Mouse (Mus musculus) hindbrain, embryonic 12.5 days (tissue): ENCODE results near the gene Prol1. TPM values are rescaled to one million over a fixed set of nuclear protein-coding genes. Genes with fewer than 3 reads are reported as not detected.
"Not testable (repeated sequence)": the region's sequence is repeated elsewhere in the genome, so short reads cannot be mapped to it uniquely, and the experiment has no call there.

Experiments
- ATAC-seq: fragments of 200-750 bp; cut with Nextera tagmentation; 2 replicates; pipeline ENCODE4 v1.8.0; 2017; ENCODE audit warnings: moderate TSS enrichment; ENCODE audit not compliant: low FRiP score
- H3K27ac ChIP-seq: fragments of 300-500 bp; sonication (generic); 2 replicates; pipeline ENCODE4 v1.5.1; 2016; ENCODE audit warnings: mild to moderate bottlenecking
- H3K27me3 ChIP-seq: fragments of 300-500 bp; sonication (generic); 2 replicates; pipeline ENCODE4 v1.6.1; 2016; ENCODE audit warnings: mild to moderate bottlenecking
- H3K36me3 ChIP-seq: fragments of 300-500 bp; sonication (generic); 2 replicates; pipeline ENCODE4 v1.6.1; 2016; ENCODE audit warnings: mild to moderate bottlenecking
- H3K4me1 ChIP-seq: fragments of 300-500 bp; sonication (generic); 2 replicates; pipeline ENCODE4 v1.6.1; 2016
- H3K4me2 ChIP-seq: fragments of 300-500 bp; sonication (generic); replicated peaks from 2 replicates; pipeline ENCODE4 v1.6.1; 2016; ENCODE audit warnings: mild to moderate bottlenecking
- H3K4me3 ChIP-seq: fragments of 300-500 bp; sonication (generic); 2 replicates; pipeline ENCODE4 v1.5.1; 2016; ENCODE audit warnings: mild to moderate bottlenecking
- H3K9ac ChIP-seq: fragments of 300-500 bp; sonication (generic); 2 replicates; pipeline ENCODE4 v1.6.1; 2016; ENCODE audit warnings: mild to moderate bottlenecking, moderate library complexity
- H3K9me3 ChIP-seq: fragments of 300-500 bp; sonication (generic); replicated peaks from 2 replicates; pipeline ENCODE4 v1.6.1; 2016; ENCODE audit warnings: mild to moderate bottlenecking
- WGBS: fragments of 180-500 bp; shearing (Covaris S2); methylation state at CpG from one replicate; pipeline ENCODE4 v1.1.7; 2016; 5-methylcytosine and 5-hydroxymethylcytosine counted together
- polyA plus RNA-seq: library from polyadenylated mRNA; unstranded; fragments of >200 nt; fragmentation: Nextera tagmentation; extraction: Ambion mirVana; gene quantifications from 2 replicates; pipeline ENCODE4 v1.2.1, GENCODE M21; 2016

The Prol1 gene
- polyA plus RNA-seq, result not detected in 2 replicates

- Histone ChIP-seq H3K9me3 (no peaks in the 10 kb centered on the region), H3K4me3 (no peak within 1 kb of the TSS), H3K27ac (no peak within 1 kb of the TSS), H3K9ac (no peak within 1 kb of the TSS), H3K36me3 (no peaks in the 10 kb centered on the region), H3K27me3 (no peaks in the 10 kb centered on the region), H3K4me2 (no peak within 1 kb of the TSS), H3K4me1 (no peaks in the 10 kb centered on the region)
- no peak for ATAC-seq
- 94% methylated on average over 1 of the region's 1 CpGs for WGBS
Measured at GRCm38 (mm10) chr5:88317012-88317411, at the start of gene Prol1. Gene Prol1 (plus strand): TSS chr5:88317312.

DNA sequence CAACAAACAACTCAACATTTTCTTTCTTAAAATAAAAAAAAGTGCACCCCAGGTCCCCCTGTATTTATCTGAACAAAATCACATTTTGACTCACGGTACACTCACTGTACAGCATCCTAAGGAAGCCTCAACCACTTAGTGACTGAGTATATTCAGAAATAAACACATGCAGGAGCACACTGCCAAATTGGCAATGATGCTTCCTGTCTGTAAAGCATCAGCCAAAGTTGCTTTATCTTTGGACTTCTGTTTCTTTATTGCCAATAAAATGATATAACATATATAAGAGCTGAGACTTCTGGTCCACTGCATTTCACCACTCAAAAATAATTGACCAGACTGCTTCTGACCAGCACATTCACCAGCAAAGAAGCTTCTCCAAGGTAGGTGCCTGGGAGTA is 48.5 kb upstream of the Prol1 start, which contains the start of gene Gm7714:
Gene Gm7714 (plus strand): TSS at position 301 of the 400 bp plus-strand sequence.
- 88% methylated on average over 1 of the region's 1 CpGs for WGBS
- Histone ChIP-seq H3K4me3 (no peak within 1 kb of the TSS), H3K27ac (no peak within 1 kb of the TSS), H3K4me2 (no peak within 1 kb of the TSS), H3K36me3 (no peaks in the 10 kb centered on the region), H3K9me3 (no peaks in the 10 kb centered on the region), H3K9ac (no peak within 1 kb of the TSS), H3K4me1 (no peaks in the 10 kb centered on the region), H3K27me3 (no peaks in the 10 kb centered on the region)
- no peak for ATAC-seq

GRCm38 (mm10) chr5:88311307-88311706 is 5.8 kb upstream of the Prol1 start:
- ATAC-seq, result not testable (repeated sequence)

GRCm38 (mm10) chr5:88348533-88348932 is 31.4 kb downstream of the Prol1 start:
- ATAC-seq, H3K4me2 ChIP-seq, H3K4me3 ChIP-seq, H3K4me1 ChIP-seq, H3K27me3 ChIP-seq, H3K36me3 ChIP-seq, H3K9ac ChIP-seq, H3K27ac ChIP-seq, H3K9me3 ChIP-seq: not testable (repeated sequence)
- 57% methylated on average over 2 of the region's 2 CpGs for WGBS

More at GRCm38 (mm10) chr5:88311307-88311706, 5.8 kb upstream of the Prol1 start:
- H3K4me3 ChIP-seq, H3K9ac ChIP-seq, H3K36me3 ChIP-seq, H3K4me1 ChIP-seq, H3K27me3 ChIP-seq, H3K27ac ChIP-seq, H3K9me3 ChIP-seq, H3K4me2 ChIP-seq: not testable (repeated sequence)
- 50% methylated on average over 3 of the region's 3 CpGs for WGBS

- H3K36me3 ChIP-seq, result no peaks in the 10 kb centered on the region
- H3K4me3 ChIP-seq, result no peak overlapping the region
- H3K9ac ChIP-seq, result no peak overlapping the region
- no peak for ATAC-seq
- H3K27ac ChIP-seq, result no peak overlapping the region
- no peaks in the 10 kb centered on the region for H3K9me3 ChIP-seq
- H3K4me1 ChIP-seq, result no peaks in the 10 kb centered on the region
- no peak overlapping the region for H3K4me2 ChIP-seq
- no peaks in the 10 kb centered on the region for H3K27me3 ChIP-seq
- WGBS, result 6% methylated on average over 5 of the region's 5 CpGs
Measured at GRCm38 (mm10) chr5:88364768-88365167, 47.7 kb downstream of the Prol1 start.

DNA sequence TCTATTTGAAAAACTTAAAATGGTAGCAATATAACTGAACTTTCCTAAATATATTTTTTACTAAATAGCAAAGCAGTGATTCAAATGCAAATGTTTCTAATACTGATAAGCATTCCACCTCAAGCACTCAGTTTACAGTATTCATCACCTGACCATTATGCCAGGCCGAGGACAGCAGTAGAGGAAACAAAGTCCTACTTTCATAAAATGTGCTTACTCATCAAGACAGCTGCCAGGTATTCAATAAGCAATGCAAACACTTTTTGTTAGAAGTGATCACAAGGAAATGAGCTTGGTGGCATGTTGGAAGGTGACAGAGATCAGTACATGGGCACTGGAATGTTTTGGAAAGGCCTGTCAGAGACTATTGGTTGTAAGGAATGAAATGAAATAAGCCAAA is 49.8 kb downstream of the Prol1 start:
- Histone ChIP-seq H3K27ac (no peak overlapping the region), H3K27me3 (no peaks in the 10 kb centered on the region), H3K4me3 (no peak overlapping the region), H3K4me1 (no peaks in the 10 kb centered on the region), H3K9ac (no peak overlapping the region), H3K4me2 (no peak overlapping the region), H3K9me3 (no peaks in the 10 kb centered on the region), H3K36me3 (no peaks in the 10 kb centered on the region)
- ATAC-seq, result no peak
- WGBS, result 80% methylated on average over 1 of the region's 1 CpGs

DNA sequence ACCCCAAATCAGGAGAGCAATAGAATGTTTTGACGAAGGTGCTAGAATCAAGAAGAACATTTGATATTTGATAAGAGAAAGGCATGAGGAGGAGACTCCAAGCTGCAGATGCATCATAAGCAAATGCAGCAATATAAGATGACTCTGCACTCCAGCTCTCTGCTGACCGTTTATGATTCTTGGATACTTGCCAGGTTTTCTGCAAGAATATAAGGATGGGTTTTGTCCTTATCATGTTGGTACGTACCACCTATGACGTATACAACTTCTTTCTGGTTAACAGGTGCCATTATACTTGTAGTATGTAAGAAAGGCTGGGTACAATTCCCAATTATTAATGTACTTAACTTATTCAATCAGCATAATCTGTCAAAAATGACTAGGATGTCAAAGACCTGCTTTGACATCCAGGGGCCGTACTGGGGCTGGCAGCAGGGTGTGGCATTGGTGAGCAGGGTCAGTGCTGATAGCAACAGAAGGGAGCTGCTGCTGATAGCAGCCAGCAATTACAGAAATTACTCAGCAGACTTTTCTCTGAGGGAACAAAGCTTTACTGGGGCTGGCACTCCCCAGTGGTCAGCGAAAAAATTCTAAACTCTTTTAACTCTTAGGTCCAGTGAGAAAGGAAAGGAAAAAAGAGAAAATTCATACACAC is 53.6 kb downstream of the Prol1 start:
- H3K27me3 ChIP-seq, result no peaks in the 10 kb centered on the region
- 80% methylated on average over 6 of the region's 6 CpGs for WGBS
- H3K36me3 ChIP-seq, result no peaks in the 10 kb centered on the region
- H3K4me2 ChIP-seq, result no peak overlapping the region
- no peaks in the 10 kb centered on the region for H3K4me1 ChIP-seq
- no peak for ATAC-seq
- H3K9me3 ChIP-seq, result no peaks in the 10 kb centered on the region
- H3K9ac ChIP-seq, result no peak overlapping the region
- no peak overlapping the region for H3K4me3 ChIP-seq
- no peak overlapping the region for H3K27ac ChIP-seq

- H3K4me3 ChIP-seq, result no peak overlapping the region
- H3K27me3 ChIP-seq, result no peaks in the 10 kb centered on the region
- no peak for ATAC-seq
- 88% methylated on average over 6 of the region's 6 CpGs for WGBS
- H3K4me2 ChIP-seq, result no peak overlapping the region
- no peaks in the 10 kb centered on the region for H3K36me3 ChIP-seq
- no peaks in the 10 kb centered on the region for H3K4me1 ChIP-seq
- H3K9me3 ChIP-seq, result no peaks in the 10 kb centered on the region
- no peak overlapping the region for H3K9ac ChIP-seq
- H3K27ac ChIP-seq, result no peak overlapping the region
Measured at GRCm38 (mm10) chr5:88372563-88372962, 55.5 kb downstream of the Prol1 start.

DNA sequence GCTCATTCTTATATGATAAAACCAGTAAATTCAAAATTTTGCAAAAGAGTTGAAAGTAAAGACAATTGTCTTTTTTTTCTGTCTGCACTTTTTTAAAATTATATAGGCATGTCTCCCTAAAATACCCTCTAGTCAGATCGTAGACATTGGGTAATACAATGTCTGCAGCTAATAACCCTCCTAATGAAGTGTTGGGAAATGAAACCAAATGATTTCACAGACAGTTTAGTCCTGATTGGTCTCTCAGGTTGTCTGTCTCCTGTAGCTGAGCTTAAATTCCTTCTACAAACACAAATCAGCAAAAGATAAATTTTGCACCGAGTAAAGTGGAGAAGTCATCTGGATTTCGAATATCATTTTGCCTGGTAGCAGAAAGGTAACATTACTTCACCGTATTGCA is 58.7 kb downstream of the Prol1 start, which contains the start of gene Amtn:
Gene Amtn (plus strand): TSS at position 301 of the 400 bp plus-strand sequence.
- H3K36me3 ChIP-seq, result no peaks in the 10 kb centered on the region
- H3K4me3 ChIP-seq, result no peak within 1 kb of the TSS
- no peaks in the 10 kb centered on the region for H3K9me3 ChIP-seq
- H3K4me2 ChIP-seq, result no peak within 1 kb of the TSS
- H3K4me1 ChIP-seq, result no peaks in the 10 kb centered on the region
- H3K27ac ChIP-seq, result no peak within 1 kb of the TSS
- WGBS, result 87% methylated on average over 4 of the region's 4 CpGs
- ATAC-seq, result no peak
- H3K27me3 ChIP-seq, result no peaks in the 10 kb centered on the region
- H3K9ac ChIP-seq, result no peak within 1 kb of the TSS

Other genes starting within 250 kb of the Prol1 start
- not detected in 2 replicates for gene Smr2, start 230.8 kb upstream of the Prol1 start, polyA plus RNA-seq
- gene Gm11116, start 205.8 kb upstream of the Prol1 start, polyA plus RNA-seq, result not detected in 2 replicates
- gene Gm11115, start 163.2 kb upstream of the Prol1 start, polyA plus RNA-seq, result not detected in 2 replicates
- gene Gm7714, start 48.4 kb upstream of the Prol1 start, polyA plus RNA-seq, result not detected in 2 replicates
- not detected in 2 replicates for gene Amtn, start 58.8 kb downstream of the Prol1 start, polyA plus RNA-seq
- gene Ambn, start 138.7 kb downstream of the Prol1 start, polyA plus RNA-seq, result not detected in 2 replicates
- not detected in 2 replicates for gene Enam, start 170.7 kb downstream of the Prol1 start, polyA plus RNA-seq
- 0.27 and 0.35 TPM in 2 replicates for gene Jchain, start 210.6 kb downstream of the Prol1 start, polyA plus RNA-seq
- 60.9 and 62.7 TPM in 2 replicates for gene Utp3, start 237.2 kb downstream of the Prol1 start, polyA plus RNA-seq
- 229 and 258 TPM in 2 replicates for gene Rufy3, start 247.7 kb downstream of the Prol1 start, polyA plus RNA-seq